Mouse (Mus musculus) liver, postnatal 0 days (tissue): Measurements from ENCODE around the gene Cd38.

Experiments used
- CTCF ChIP-seq: sonication (generic); IDR thresholded peaks from 2 replicates; pipeline ENCODE4 v1.5.1; 2016; ENCODE audit warnings: antibody characterized with exemption, low read depth
- EP300 ChIP-seq: IDR thresholded peaks from 2 replicates; pipeline ENCODE4 v1.6.1; 2016; ENCODE audit warnings: antibody characterized with exemption, low read depth, mild to moderate bottlenecking

- TF ChIP-seq EP300 (no peak), CTCF (peak; percentile 5; the same call in 1 of the 2 replicates)
Measured at GRCm38 (mm10) chr5:43948111-43948743, 79.9 kb downstream of the Cd38 start.
